Mouse (Mus musculus) CH12.LX (cell line): Measurements from ENCODE around the gene Gdf9. TPM values are rescaled to one million over a fixed set of nuclear protein-coding genes. Genes with fewer than 3 reads are reported as not detected.
"Not testable (repeated sequence)": the region's sequence is repeated elsewhere in the genome, so short reads cannot be mapped to it uniquely, and the experiment has no call there.

Experiments
- DNase-seq: peaks from one replicate; pipeline ENCODE4 v3.0.0-alpha.2; 2013; ENCODE audit errors: extremely low read depth
- H3K27ac ChIP-seq: 2 replicates; pipeline ENCODE4 v1.5.1; 2012; ENCODE audit warnings: low read depth, mild to moderate bottlenecking, control low read depth, moderate library complexity; ENCODE audit not compliant: insufficient read depth
- H3K27me3 ChIP-seq: replicated peaks from 2 replicates; pipeline ENCODE3; 2012; ENCODE audit warnings: inconsistent platforms
- H3K36me3 ChIP-seq, 2 experiments: replicated peaks in 1 of 2; 2 replicates each; pipeline versions ENCODE3 to v1.6.1; 2012; ENCODE audit warnings: inconsistent platforms in 1 of 2, low read length in 1 of 2, mild to moderate bottlenecking in 1 of 2, mixed read lengths in 1 of 2, moderate library complexity in 1 of 2; ENCODE audit not compliant: control insufficient read depth in 1 of 2, insufficient read depth in 1 of 2
- H3K4me1 ChIP-seq, 2 experiments: 2 replicates each; pipeline ENCODE4 v1.6.1; 2012; ENCODE audit warnings: inconsistent platforms in 1 of 2, moderate library complexity in 1 of 2; ENCODE audit not compliant: insufficient read depth in 2 of 2, control insufficient read depth in 1 of 2
- H3K4me2 ChIP-seq: 2 replicates; pipeline ENCODE4 v1.6.1; 2012; ENCODE audit warnings: low read depth, mild to moderate bottlenecking, control low read depth; ENCODE audit not compliant: poor library complexity, insufficient read depth, severe bottlenecking
- H3K4me3 ChIP-seq, 3 experiments: fragments of 150-350 bp in 1 of 3; sonication (generic) in 1 of 3; replicated peaks in 1 of 3; 2 replicates each; pipeline versions ENCODE3 to v1.5.1; 2011 to 2012; ENCODE audit warnings: low read depth in 2 of 3, low read length in 2 of 3, mild to moderate bottlenecking in 2 of 3, moderate library complexity in 2 of 3, control low read depth in 1 of 3, improper control_type of control experiment in 1 of 3, inconsistent platforms in 1 of 3, mixed read lengths in 1 of 3; ENCODE audit not compliant: poor library complexity in 1 of 3
- H3K79me2 ChIP-seq: replicated peaks from 2 replicates; pipeline ENCODE4 v1.6.1; 2012; ENCODE audit warnings: mild to moderate bottlenecking, moderate library complexity; ENCODE audit not compliant: control insufficient read depth, poor library complexity, insufficient read depth, severe bottlenecking; ENCODE audit errors: extremely low read depth
- H3K9ac ChIP-seq: 2 replicates; pipeline ENCODE4 v1.6.1; 2012; ENCODE audit warnings: low read depth, mild to moderate bottlenecking, control low read depth, moderate library complexity; ENCODE audit not compliant: insufficient read depth
- H3K9me3 ChIP-seq: replicated peaks from 2 replicates; pipeline ENCODE3; 2012; ENCODE audit warnings: low read length, inconsistent platforms, mixed read lengths
- BHLHE40 ChIP-seq: IDR thresholded peaks from 2 replicates; pipeline ENCODE4 v1.6.1; 2011; ENCODE audit warnings: mild to moderate bottlenecking, low read depth, low read length, improper control_type of control experiment
- CHD2 ChIP-seq: IDR thresholded peaks from 2 replicates; pipeline ENCODE4 v1.6.1; 2011; ENCODE audit warnings: low read length, improper control_type of control experiment
- ELF1 ChIP-seq: IDR thresholded peaks from 2 replicates; pipeline ENCODE4 v1.6.1; 2014; ENCODE audit warnings: low read depth, mild to moderate bottlenecking, inconsistent platforms, low read length, improper control_type of control experiment
- EP300 ChIP-seq: IDR thresholded peaks from 2 replicates; pipeline ENCODE4 v1.6.1; 2011; ENCODE audit warnings: low read length, improper control_type of control experiment
- GABPA ChIP-seq: IDR thresholded peaks from 2 replicates; pipeline ENCODE4 v1.6.1; 2012; ENCODE audit warnings: low read depth, low read length, improper control_type of control experiment, inconsistent platforms; ENCODE audit not compliant: insufficient replicate concordance
- MXI1 ChIP-seq: IDR thresholded peaks from 2 replicates; pipeline ENCODE4 v1.6.1; 2011; ENCODE audit warnings: mild to moderate bottlenecking, low read depth, low read length, improper control_type of control experiment
- POLR2AphosphoS2 ChIP-seq: IDR thresholded peaks from 2 replicates; pipeline ENCODE4 v1.6.1; 2011; ENCODE audit warnings: low read depth, low read length, improper control_type of control experiment
- RCOR1 ChIP-seq: conservative IDR thresholded peaks from 2 replicates; pipeline ENCODE4 v1.6.1; 2012; ENCODE audit warnings: low read depth, mild to moderate bottlenecking, inconsistent platforms, low read length, improper control_type of control experiment
- UBTF ChIP-seq: IDR thresholded peaks from 2 replicates; pipeline ENCODE4 v1.6.1; 2012; ENCODE audit warnings: low read depth, mild to moderate bottlenecking, inconsistent platforms, low read length, improper control_type of control experiment, moderate library complexity
- USF1 ChIP-seq: IDR thresholded peaks from 2 replicates; pipeline ENCODE4 v1.6.1; 2014; ENCODE audit warnings: low read depth, mild to moderate bottlenecking, inconsistent platforms, low read length, improper control_type of control experiment
- USF2 ChIP-seq: conservative IDR thresholded peaks from 2 replicates; pipeline ENCODE4 v1.6.1; 2011; ENCODE audit warnings: low read depth, low read length, improper control_type of control experiment
- ZKSCAN1 ChIP-seq: IDR thresholded peaks from 2 replicates; pipeline ENCODE4 v1.6.1; 2012; ENCODE audit warnings: low read depth, inconsistent platforms, low read length, improper control_type of control experiment, borderline replicate concordance
- dilution Hi-C: fragments of 300-500 bp; cut with MboI; formaldehyde crosslinking; loops from 2 replicates; pipeline ENCODE4 v1.14.3; 2020; ENCODE audit warnings: low sequenced_read_pairs; ENCODE audit not compliant: extremely low pct_unique_long_range_greater_than_20kb, extremely low pct_ligation_motif_present
- in situ Hi-C: fragments of 300-500 bp; cut with MboI; formaldehyde crosslinking; loops from 3 replicates; pipeline ENCODE4 v1.14.3; 2019; ENCODE audit warnings: low sequenced_read_pairs, low pct_ligation_motif_present, low pct_unique_long_range_greater_than_20kb, mixed read lengths
- polyA plus RNA-seq: library from polyadenylated mRNA; unstranded; fragments of >175 nt; gene quantifications from 2 replicates; pipeline ENCODE4 v1.2.1, GENCODE M21; 2012; ENCODE audit warnings: low read depth; ENCODE audit not compliant: insufficient read length
- total RNA-seq, 2 experiments: library from RNA; depleted of rRNA; stranded (reverse); fragments of 300-350 nt in 1 of 2; fragments of >200 nt in 1 of 2; gene quantifications; 2 replicates each; pipeline ENCODE4 v1.2.3; 2012 to 2014

Gdf9 gene
- total and polyA plus RNA-seq, 3 experiments: 0.13 to 0.16 TPM; not detected in 1

DNA sequence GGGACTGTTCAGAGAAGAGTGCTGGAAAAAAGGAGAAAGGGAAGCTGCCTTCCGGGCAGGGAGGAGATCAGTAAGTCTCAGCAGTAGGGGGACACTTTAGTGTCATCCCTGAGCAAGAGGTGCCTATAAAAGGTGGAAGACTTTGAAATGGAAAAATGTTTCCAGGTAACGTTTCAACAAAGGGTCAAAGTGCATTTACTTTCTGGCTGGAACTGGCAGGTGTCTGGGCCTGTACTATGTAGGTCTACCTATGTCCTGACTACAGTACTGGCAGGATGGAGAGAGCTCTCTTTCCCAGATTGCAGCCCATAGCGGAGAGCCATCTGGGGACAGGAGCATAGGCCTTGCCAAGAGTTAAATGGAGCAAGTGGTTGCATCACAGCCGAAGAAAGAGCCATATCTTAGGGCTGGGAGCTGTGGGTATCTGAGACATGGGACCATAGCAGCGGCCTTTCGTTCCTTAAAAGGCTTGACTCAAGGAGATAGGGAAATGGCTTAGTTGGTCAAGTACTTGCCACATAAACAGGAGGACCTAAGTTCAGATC, 5.0 kb upstream of the Gdf9 start:
- no peak for TF ChIP-seq EP300
- no peak for TF ChIP-seq ELF1
- no peak for TF ChIP-seq USF2
- TF ChIP-seq BHLHE40: no peak
- TF ChIP-seq MXI1: no peak
- no peak for TF ChIP-seq UBTF
- no peak for TF ChIP-seq USF1
- TF ChIP-seq CHD2: no peak
- Histone ChIP-seq H3K36me3 (peaks cover 15 to 65% of the 10 kb centered on the region in 2 experiments), H3K4me1 (peaks cover 6 to 14% of the 10 kb centered on the region in 2 experiments), H3K4me3 (no peak overlapping the region), H3K9ac (no peak overlapping the region), H3K9me3 (no peaks in the 10 kb centered on the region), H3K27me3 (no peaks in the 10 kb centered on the region), H3K79me2 (peaks cover 18% of the 10 kb centered on the region), H3K4me2 (no peak overlapping the region), H3K27ac (no peak overlapping the region)
- dilution Hi-C loops: no loop called here
- DNase-seq: no peak
- in situ Hi-C loops: no loop called here

DNA sequence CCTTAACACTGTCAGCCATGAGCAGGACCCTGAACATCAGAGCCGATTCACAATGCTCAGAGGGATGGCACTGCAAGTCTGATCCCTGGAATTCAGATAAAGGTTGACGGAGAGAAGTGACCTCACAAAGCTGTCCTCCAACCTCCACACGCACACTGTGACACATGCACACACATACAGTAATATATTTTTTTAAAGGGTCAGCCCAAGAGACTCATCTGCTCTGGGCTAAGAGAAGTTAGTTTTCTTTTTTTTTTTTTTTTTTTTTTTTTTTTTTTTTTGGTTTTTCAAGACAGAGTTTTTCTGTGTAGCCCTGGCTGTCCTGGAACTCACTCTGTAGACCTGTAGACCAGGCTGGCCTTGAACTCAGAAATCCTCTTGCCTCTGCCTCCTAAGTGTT, 3.9 kb upstream of the Gdf9 start:
- DNase-seq, H3K4me3 ChIP-seq, H3K27me3 ChIP-seq, dilution Hi-C loops, H3K4me2 ChIP-seq, in situ Hi-C loops, H3K9ac ChIP-seq, H3K27ac ChIP-seq, H3K9me3 ChIP-seq: not testable (repeated sequence)
- Histone ChIP-seq H3K79me2 (peaks cover 18% of the 10 kb centered on the region), H3K4me1 (peaks cover 8 to 20% of the 10 kb centered on the region in 2 experiments), H3K36me3 (peaks cover 12 to 57% of the 10 kb centered on the region in 2 experiments)

DNA sequence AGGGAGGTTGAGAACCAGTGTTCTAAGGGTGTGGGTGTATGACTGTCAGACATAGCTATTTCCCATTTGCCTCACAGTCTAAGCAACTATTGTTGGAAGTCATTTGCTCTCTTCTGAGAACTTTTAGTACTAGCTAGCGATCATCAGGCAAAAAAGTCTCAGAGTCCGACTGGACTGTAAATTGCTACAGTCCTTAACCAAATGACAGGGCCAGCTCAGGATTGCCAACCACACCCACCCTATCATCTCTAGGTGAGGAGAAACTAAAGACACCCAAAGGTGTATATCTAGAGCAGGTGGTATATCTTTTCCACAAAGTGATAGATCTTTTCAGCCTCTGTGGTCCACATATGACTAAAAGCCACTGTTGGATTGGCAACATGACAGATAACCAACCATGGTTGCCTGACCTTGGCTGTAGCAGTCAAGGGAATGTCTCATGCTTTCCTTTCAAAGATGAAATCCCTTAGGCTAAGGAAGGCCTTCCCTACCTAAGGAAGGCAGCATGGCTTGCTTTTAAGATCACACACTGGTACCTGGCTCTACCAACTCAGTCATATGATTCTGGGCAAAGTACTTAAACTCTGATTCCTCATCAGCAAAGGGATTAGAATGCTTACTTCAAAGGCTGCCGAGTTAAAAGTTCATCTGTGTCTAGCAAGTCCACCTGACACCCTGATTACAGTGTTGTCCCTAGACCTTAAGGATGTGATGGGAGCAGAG, 2.7 kb upstream of the Gdf9 start:
- Histone ChIP-seq H3K4me3 (no peak overlapping the region), H3K9me3 (no peaks in the 10 kb centered on the region), H3K9ac (no peak overlapping the region), H3K27ac (no peak overlapping the region), H3K4me2 (no peak overlapping the region), H3K36me3 (peaks cover 12 to 46% of the 10 kb centered on the region in 2 experiments), H3K4me1 (peaks cover 8 to 21% of the 10 kb centered on the region in 2 experiments), H3K27me3 (no peaks in the 10 kb centered on the region), H3K79me2 (peaks cover 18% of the 10 kb centered on the region)
- no peak for TF ChIP-seq ZKSCAN1
- no peak for TF ChIP-seq GABPA
- TF ChIP-seq POLR2AphosphoS2: 0 out of 2 replicates have a peak, but pooled peaks have one; percentile 2
- no peak for TF ChIP-seq RCOR1
- TF ChIP-seq USF2: no peak
- in situ Hi-C loops: no loop called here
- dilution Hi-C loops: no loop called here
- no peak for DNase-seq
